Mouse (Mus musculus) C2C12 (cell line): ENCODE data around the gene Olfr26. TPM values are rescaled to one million over a fixed set of nuclear protein-coding genes. Genes with fewer than 3 reads are reported as not detected.

Source experiments
- H3K27me3 ChIP-seq: one replicate; pipeline ENCODE4 v1.6.1; 2011; ENCODE audit not compliant: control insufficient read depth, insufficient read depth, insufficient read length
- H3K36me3 ChIP-seq: one replicate; pipeline ENCODE4 v1.6.1; 2011; ENCODE audit not compliant: control insufficient read depth, insufficient read depth
- H3K4me3 ChIP-seq: one replicate; pipeline ENCODE4 v1.5.1; 2011; ENCODE audit warnings: mild to moderate bottlenecking, control low read depth; ENCODE audit not compliant: poor library complexity, insufficient read depth, severe bottlenecking
- H3K79me2 ChIP-seq: one replicate; pipeline ENCODE4 v1.6.1; 2011; ENCODE audit not compliant: control insufficient read depth, insufficient read depth
- H3K79me3 ChIP-seq: one replicate; pipeline ENCODE4 v1.6.1; 2011; ENCODE audit warnings: low read depth, control low read depth
- H3ac ChIP-seq: one replicate; pipeline ENCODE3; 2011; ENCODE audit warnings: low read depth; ENCODE audit not compliant: control insufficient read depth, insufficient read length
- CEBPB ChIP-seq: IDR thresholded peaks from one replicate; pipeline ENCODE4 v1.6.1; 2011; ENCODE audit warnings: low read depth, mild to moderate bottlenecking, control low read depth, moderate library complexity
- CTCF ChIP-seq: IDR thresholded peaks from one replicate; pipeline ENCODE4 v1.5.1; 2011; ENCODE audit not compliant: control insufficient read depth, insufficient read depth, insufficient read length
- FOSL1 ChIP-seq: IDR thresholded peaks from one replicate; pipeline ENCODE4 v1.8.0; 2011; ENCODE audit warnings: mild to moderate bottlenecking, low read length; ENCODE audit not compliant: poor library complexity, insufficient read depth, severe bottlenecking
- MAX ChIP-seq: IDR thresholded peaks from one replicate; pipeline ENCODE4 v1.6.1; 2011; ENCODE audit warnings: mild to moderate bottlenecking, control low read depth
- MYOD1 ChIP-seq: IDR thresholded peaks from one replicate; pipeline ENCODE4 v1.6.1; 2011; ENCODE audit warnings: low read depth; ENCODE audit not compliant: control insufficient read depth, insufficient read length
- MYOG ChIP-seq: IDR thresholded peaks from one replicate; pipeline ENCODE4 v1.6.1; 2011; ENCODE audit not compliant: control insufficient read depth, insufficient read length; ENCODE audit errors: extremely low read depth
- USF1 ChIP-seq: IDR thresholded peaks from one replicate; pipeline ENCODE4 v1.6.1; 2011; ENCODE audit warnings: low read depth, mild to moderate bottlenecking, control low read depth, moderate library complexity
- long read RNA-seq, 2 experiments: library from polyadenylated mRNA; unstranded; transcript quantifications; one replicate each; pipeline ENCODE4 v2.0.0; 2019 to 2020
- polyA plus RNA-seq: library from polyadenylated mRNA; unstranded; fragments of >200 nt; fragmentation: generic; extraction: Trizol; gene quantifications from one replicate; pipeline ENCODE4 v1.2.1, GENCODE M21; 2012; ENCODE audit warnings: missing spikeins

Olfr26 gene
- polyA plus RNA-seq, result not detected
- long read RNA-seq, experiment 1, result 0 reads
- long read RNA-seq, experiment 2, result 0 reads

GRCm38 (mm10) chr9:38854760-38855159 lies at the start of gene Olfr26:
Gene Olfr26, plus strand, starts transcription at chr9:38855060.
- no peaks in the 10 kb centered on the region for H3K27me3 ChIP-seq
- H3K79me2 ChIP-seq, result no peaks in the 10 kb centered on the region
- TF ChIP-seq CTCF, result no peak
- no peak for TF ChIP-seq MYOG
- TF ChIP-seq MYOD1, result no peak
- TF ChIP-seq USF1, result no peak
- TF ChIP-seq MAX, result no peak
- no peak for TF ChIP-seq FOSL1
- no peak for TF ChIP-seq CEBPB

GRCm38 (mm10) chr9:38805696-38806095 lies 49.2 kb upstream of the Olfr26 start:
- Histone ChIP-seq H3K79me2 (no peaks in the 10 kb centered on the region), H3K27me3 (no peaks in the 10 kb centered on the region), H3K36me3 (no peaks in the 10 kb centered on the region), H3ac (no peak overlapping the region), H3K4me3 (no peak overlapping the region), H3K79me3 (no peaks in the 10 kb centered on the region)
- TF ChIP-seq MYOD1, result no peak
- TF ChIP-seq MAX, result no peak
- no peak for TF ChIP-seq USF1
- no peak for TF ChIP-seq CEBPB
- no peak for TF ChIP-seq FOSL1
- TF ChIP-seq MYOG, result no peak
- TF ChIP-seq CTCF, result no peak

More at GRCm38 (mm10) chr9:38854760-38855159, at the start of gene Olfr26:
- no peak within 1 kb of the TSS for H3ac ChIP-seq
- no peaks in the 10 kb centered on the region for H3K79me3 ChIP-seq
- H3K36me3 ChIP-seq, result no peaks in the 10 kb centered on the region
- no peak within 1 kb of the TSS for H3K4me3 ChIP-seq

- no peaks in the 10 kb centered on the region for H3K79me3 ChIP-seq
- no peaks in the 10 kb centered on the region for H3K27me3 ChIP-seq
- TF ChIP-seq MYOG (no peak), MAX (no peak), USF1 (no peak), FOSL1 (no peak), CEBPB (no peak), CTCF (no peak), MYOD1 (no peak)
- H3K79me2 ChIP-seq, result no peaks in the 10 kb centered on the region
- no peaks in the 10 kb centered on the region for H3K36me3 ChIP-seq
- no peak within 1 kb of the TSS for H3K4me3 ChIP-seq
- no peak within 1 kb of the TSS for H3ac ChIP-seq
Observed at GRCm38 (mm10) chr9:38814314-38814713, 40.5 kb upstream of the Olfr26 start, which contains the start of gene Olfr922. Gene Olfr922, plus strand, starts transcription at chr9:38814614.

GRCm38 (mm10) chr9:38815458-38815986 lies 39.3 kb upstream of the Olfr26 start:
- Histone ChIP-seq H3K36me3 (no peaks in the 10 kb centered on the region), H3K4me3 (no peak overlapping the region), H3K79me2 (no peaks in the 10 kb centered on the region), H3K79me3 (no peaks in the 10 kb centered on the region), H3ac (no peak overlapping the region), H3K27me3 (no peaks in the 10 kb centered on the region)
- TF ChIP-seq USF1 (no peak), MYOD1 (no peak), MAX (no peak), MYOG (no peak), FOSL1 (no peak)

- Histone ChIP-seq H3K27me3 (no peaks in the 10 kb centered on the region), H3K79me3 (no peaks in the 10 kb centered on the region), H3K36me3 (no peaks in the 10 kb centered on the region), H3K79me2 (no peaks in the 10 kb centered on the region), H3ac (no peak within 1 kb of the TSS), H3K4me3 (no peak within 1 kb of the TSS)
- TF ChIP-seq CEBPB (no peak), MYOG (no peak), USF1 (no peak)
Observed at GRCm38 (mm10) chr9:38826245-38826644, 28.6 kb upstream of the Olfr26 start, which contains the start of gene Olfr923. Gene Olfr923, plus strand, starts transcription at chr9:38826545.

- Histone ChIP-seq H3ac (no peak overlapping the region), H3K4me3 (no peak overlapping the region), H3K79me3 (no peaks in the 10 kb centered on the region), H3K79me2 (no peaks in the 10 kb centered on the region), H3K27me3 (no peaks in the 10 kb centered on the region), H3K36me3 (no peaks in the 10 kb centered on the region)
- TF ChIP-seq MYOD1 (no peak), CEBPB (no peak), MAX (no peak), FOSL1 (no peak), CTCF (no peak), USF1 (no peak), MYOG (no peak)
Observed at GRCm38 (mm10) chr9:38833027-38833426, 21.8 kb upstream of the Olfr26 start.
